Mouse (Mus musculus): Measurements from ENCODE around the gene Tmem51.

DNA sequence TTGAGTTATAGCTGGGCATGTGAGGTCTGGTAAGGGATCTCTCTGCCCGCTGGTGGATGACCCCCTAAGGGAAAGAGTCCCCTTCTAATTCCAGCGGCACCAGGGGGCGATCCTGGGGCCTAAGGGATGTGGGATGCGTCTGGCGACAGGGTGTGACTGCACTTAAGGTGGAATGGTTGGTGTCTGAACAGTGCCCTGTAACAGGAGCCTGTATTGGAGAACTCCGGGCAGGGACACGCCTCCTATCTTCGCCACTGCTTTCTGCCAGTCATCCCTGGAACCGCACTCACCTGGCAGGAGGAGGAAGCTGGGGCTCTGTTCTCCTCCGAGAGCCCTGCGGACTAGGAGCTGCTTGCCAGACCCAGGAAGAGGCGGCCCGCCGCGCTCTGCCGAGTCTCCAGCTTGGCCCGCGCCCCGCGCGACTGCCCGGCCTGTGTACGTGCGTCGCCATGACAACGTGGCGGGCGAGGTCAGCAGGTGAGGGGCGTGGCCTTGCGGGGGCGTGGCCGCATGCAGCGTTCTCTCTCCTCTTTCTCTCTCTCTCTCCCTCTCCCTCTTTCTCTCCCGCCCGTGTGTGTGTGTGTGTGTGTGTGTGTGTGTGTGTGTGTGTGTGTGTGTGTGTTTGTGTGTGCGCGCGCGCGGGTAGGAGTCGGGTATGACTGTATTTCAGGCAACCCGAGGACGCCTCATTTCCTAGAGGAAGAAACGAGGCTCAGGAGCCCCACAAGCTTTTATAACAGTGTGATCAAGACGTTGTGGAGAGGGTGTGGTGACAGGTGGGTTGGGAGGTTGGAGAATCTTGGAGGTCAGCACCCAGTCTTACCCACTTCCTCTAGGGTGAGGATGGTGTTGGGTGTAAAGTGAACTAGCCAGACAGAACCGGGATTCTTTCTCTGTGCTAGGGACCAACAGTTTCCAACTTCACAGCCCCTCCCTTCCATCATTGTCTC is 69.2 kb downstream of the Tmem51 start, which contains the start of gene Fhad1:
- no peak for TF ChIP-seq CTCF (IDR thresholded peaks at IDR 0.05; ENCODE audit: low read depth, low read length)
- TF ChIP-seq POLR2A (IDR thresholded peaks at IDR 0.05; ENCODE audit: extremely low read depth, insufficient read depth, low read length), result no peak
